In the genomic region with DNA sequence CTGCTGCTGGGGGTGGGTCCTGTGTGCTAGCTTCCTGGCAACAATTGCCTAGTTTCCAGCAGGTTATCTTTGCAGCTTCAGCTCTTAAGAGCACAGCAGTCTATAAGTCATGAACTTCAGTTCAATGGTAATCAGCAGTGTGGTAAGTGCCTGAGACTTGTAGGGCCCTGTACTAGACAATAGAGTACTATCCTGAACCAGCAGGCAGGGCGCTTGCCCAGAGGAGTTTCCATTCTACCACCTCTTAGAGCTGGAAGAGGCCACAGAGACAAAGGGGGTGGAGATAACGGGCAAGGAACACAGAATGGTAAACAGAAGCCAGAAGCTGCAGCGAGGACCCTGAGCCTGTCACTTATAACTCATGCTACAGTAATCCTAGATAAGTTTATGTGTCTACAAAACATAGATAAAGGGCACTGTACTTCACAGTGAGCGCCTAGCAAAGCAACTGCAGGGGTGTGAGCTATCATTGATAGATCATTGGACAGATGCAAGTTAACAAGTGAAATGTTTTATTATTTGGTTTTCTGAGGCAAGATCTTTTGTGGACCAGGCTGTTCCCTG, we compare ENCODE assay signal across 24 mouse cellular contexts.
DNase-seq lines count a peak whose midpoint lies in the region; ATAC-seq and TF ChIP-seq lines count a peak whose summit lies in the region.
"Had no signal": no experiment of that assay in that cellular context is flagged by ENCODE, and none has a peak within 500 bp of the region (broad histone marks: within the 10 kb centered on the region; RNA-seq: fewer than 3 reads in every experiment).

No protein-coding gene starts in this region.

- no peak overlapping the region for H3K27ac ChIP-seq in lung, embryonic 14.5 days (ENCODE audit: low read depth)
- no peak overlapping the region; the same call in 1 of the 2 replicates for H3K27ac ChIP-seq in liver, embryonic 13.5 days
- H3K27ac ChIP-seq: forebrain, embryonic 10.5 days; gastrocnemius, adult 2 months; hindbrain, postnatal 0 days; layer of hippocampus, adult 2 months had no signal

- H3K4me2 ChIP-seq in lung, embryonic 14.5 days, result no peak overlapping the region
- no peak overlapping the region for H3K4me2 ChIP-seq in liver, embryonic 13.5 days

- 21% methylated on average over 4 of the region's 4 CpGs for WGBS in lung, embryonic 14.5 days
- WGBS in liver, embryonic 13.5 days (ENCODE audit: insufficient replicate concordance), result 17% methylated on average over 4 of the region's 4 CpGs

- TF ChIP-seq CTCF in lung, embryonic 14.5 days (IDR thresholded peaks at IDR 0.05; ENCODE audit: low read depth), result no peak

- H3K9me3 ChIP-seq in lung, embryonic 14.5 days (ENCODE audit: low read depth, low read length), result no peaks in the 10 kb centered on the region
- H3K9me3 ChIP-seq in liver, embryonic 13.5 days (replicated peaks), result no peaks in the 10 kb centered on the region
- H3K9me3 ChIP-seq: forebrain, embryonic 10.5 days had no signal

- ATAC-seq in CD4-positive, CD25-positive, alpha-beta regulatory T cell, adult 4 months, result no peak
- ATAC-seq in lung, embryonic 14.5 days (ENCODE audit: insufficient read depth), result peak; percentile 41; the same call in 1 of the 2 replicates
- peak; percentile 87 for ATAC-seq in liver, embryonic 13.5 days (ENCODE audit: low read depth)
- ATAC-seq in megakaryocyte-erythroid progenitor cell, adult 5-6 weeks (replicated peaks; ENCODE audit: low FRiP score, low TSS enrichment, poor library complexity, severe bottlenecking), result peak; percentile 96
- ATAC-seq in frontal cortex, adult (ENCODE audit: low TSS enrichment), result no peak
- ATAC-seq: hindbrain, postnatal 0 days; midbrain, embryonic 16.5 days had no signal

- H3K4me1 ChIP-seq in lung, embryonic 14.5 days (ENCODE audit: insufficient read depth), result no peaks in the 10 kb centered on the region
- H3K4me1 ChIP-seq in liver, embryonic 13.5 days (replicated peaks), result peaks cover 14% of the 10 kb centered on the region

- H3K4me3 ChIP-seq in lung, embryonic 14.5 days (ENCODE audit: low read depth, low read length), result no peak overlapping the region
- no peak overlapping the region for H3K4me3 ChIP-seq in liver, embryonic 13.5 days (replicated peaks)
- H3K4me3 ChIP-seq: forebrain, embryonic 10.5 days; gastrocnemius, adult 2 months; layer of hippocampus, adult 2 months had no signal

- H3K27me3 ChIP-seq in lung, embryonic 14.5 days (ENCODE audit: insufficient read depth, low read length), result no peaks in the 10 kb centered on the region
- H3K27me3 ChIP-seq in liver, embryonic 13.5 days, result no peaks in the 10 kb centered on the region

- H3K36me3 ChIP-seq in lung, embryonic 14.5 days (ENCODE audit: insufficient read depth), result no peaks in the 10 kb centered on the region
- H3K36me3 ChIP-seq in liver, embryonic 13.5 days, result no peaks in the 10 kb centered on the region
- H3K36me3 ChIP-seq: forebrain, embryonic 10.5 days; G1E had no signal

- no peak overlapping the region for H3K9ac ChIP-seq in lung, embryonic 14.5 days
- H3K9ac ChIP-seq in liver, embryonic 13.5 days, result no peak overlapping the region

- DNase-seq in CD4-positive, CD25-positive, alpha-beta regulatory T cell, adult 2 months (ENCODE audit: low read depth, low spot score), result peak; percentile 7
- no peak for DNase-seq in lung, embryonic 14.5 days
- no peak for DNase-seq in lung, adult 18-20 months
- DNase-seq in liver, embryonic 13.5 days, result no peak
- no peak for DNase-seq in urinary bladder, adult 18-20 months (ENCODE audit: low spot score in 2 of 2)
- DNase-seq: adrenal gland, postnatal 14 days; cerebellum, adult 11-12 months; cerebellum, postnatal 36 days; gastrocnemius, adult 2 months; heart, postnatal 4 days; kidney, adult 8-10 months; kidney, postnatal 14 days; layer of hippocampus, postnatal 36 days; lung, postnatal 14 days; right cerebral cortex, postnatal 14 days; thymus, postnatal 25 days had no signal

Comparison
In these comparisons a context has a peak if more than half of its experiments do, and no peak if none do; other contexts are left out.
1. ATAC-seq: peak in lung, embryonic 14.5 days (single experiment), liver, embryonic 13.5 days (single experiment) and megakaryocyte-erythroid progenitor cell, adult 5-6 weeks (single experiment); none in CD4-positive, CD25-positive, alpha-beta regulatory T cell, adult 4 months (single experiment) and frontal cortex, adult (single experiment).